Comparison of ENCODE assay signal across 8 mouse cellular contexts in genomic region chr13:111044328-111045002, GRCm38 (mm10).
DNase-seq lines count a peak whose midpoint lies in the region; ATAC-seq lines count a peak whose summit lies in the region.
"Had no signal": no experiment of that assay in that cellular context is flagged by ENCODE, and none has a peak within 500 bp of the region (broad histone marks: within the 10 kb centered on the region; RNA-seq: fewer than 3 reads in every experiment).

No protein-coding gene starts in this region.

- peak; percentile 55; the same call in 1 of the 2 replicates for ATAC-seq in lung, embryonic 15.5 days (ENCODE audit: borderline replicate concordance, extremely low read depth, low FRiP score, low TSS enrichment)
- ATAC-seq in heart, embryonic 16.5 days (replicated peaks; ENCODE audit: extremely low read depth, insufficient read depth, low FRiP score), result peak; percentile 80
- peak; percentile 75; the same call in 1 of the 2 replicates for ATAC-seq in stomach, embryonic 16.5 days (ENCODE audit: insufficient read depth, low FRiP score)

- peak overlapping the region; percentile 64 for H3K27ac ChIP-seq in lung, embryonic 15.5 days
- H3K27ac ChIP-seq in heart, embryonic 16.5 days (ENCODE audit: low read length), result no peak overlapping the region; the same call in 1 of the 2 replicates
- no peak overlapping the region for H3K27ac ChIP-seq in stomach, embryonic 16.5 days (ENCODE audit: low read length)

- WGBS in lung, embryonic 15.5 days, result 27% methylated on average over 10 of the region's 10 CpGs
- WGBS in heart, embryonic 16.5 days, result 22% methylated on average over 10 of the region's 10 CpGs
- 41% methylated on average over 10 of the region's 10 CpGs for WGBS in stomach, embryonic 16.5 days

- H3K4me1 ChIP-seq in lung, embryonic 15.5 days, result peaks cover 16% of the 10 kb centered on the region
- peaks cover 5% of the 10 kb centered on the region for H3K4me1 ChIP-seq in heart, embryonic 16.5 days (ENCODE audit: control insufficient read depth, insufficient read depth, low read length)
- peaks cover 14% of the 10 kb centered on the region; the same call in 1 of the 2 replicates for H3K4me1 ChIP-seq in stomach, embryonic 16.5 days (ENCODE audit: control insufficient read depth, insufficient read depth, low read length)

- no peaks in the 10 kb centered on the region for H3K27me3 ChIP-seq in lung, embryonic 15.5 days
- no peaks in the 10 kb centered on the region for H3K27me3 ChIP-seq in heart, embryonic 16.5 days (ENCODE audit: control insufficient read depth, insufficient read depth, low read length)
- no peaks in the 10 kb centered on the region for H3K27me3 ChIP-seq in stomach, embryonic 16.5 days (ENCODE audit: control insufficient read depth, insufficient read depth, low read length)

- H3K4me3 ChIP-seq in lung, embryonic 15.5 days, result no peak overlapping the region
- no peak overlapping the region for H3K4me3 ChIP-seq in heart, embryonic 16.5 days (ENCODE audit: low read length)
- H3K4me3 ChIP-seq in stomach, embryonic 16.5 days (replicated peaks; ENCODE audit: low read length), result no peak overlapping the region

- no peaks in the 10 kb centered on the region for H3K36me3 ChIP-seq in lung, embryonic 15.5 days
- H3K36me3 ChIP-seq in heart, embryonic 16.5 days (ENCODE audit: control insufficient read depth, insufficient read depth), result no peaks in the 10 kb centered on the region
- H3K36me3 ChIP-seq in stomach, embryonic 16.5 days (ENCODE audit: control insufficient read depth, insufficient read depth, low read length), result no peaks in the 10 kb centered on the region

- DNase-seq in lung, postnatal 14 days, result no peak
- peak; percentile 73 to 78 for DNase-seq in left cerebral cortex, postnatal 36 days (ENCODE audit: low spot score in 2 of 2)
- no peak for DNase-seq in gastrocnemius, adult 8-10 months (ENCODE audit: low spot score in 2 of 2)
- DNase-seq in urinary bladder, postnatal 25 days (ENCODE audit: low spot score), result no peak
- DNase-seq: adrenal gland, adult 2 months had no signal

- no peak overlapping the region for H3K9ac ChIP-seq in lung, embryonic 15.5 days
- no peak overlapping the region for H3K9ac ChIP-seq in heart, embryonic 16.5 days (ENCODE audit: low read length)
- H3K9ac ChIP-seq in stomach, embryonic 16.5 days (ENCODE audit: low read length), result no peak overlapping the region

- H3K9me3 ChIP-seq in lung, embryonic 15.5 days, result no peaks in the 10 kb centered on the region
- no peaks in the 10 kb centered on the region for H3K9me3 ChIP-seq in heart, embryonic 16.5 days (replicated peaks; ENCODE audit: control insufficient read depth, low read length)
- H3K9me3 ChIP-seq in stomach, embryonic 16.5 days (replicated peaks; ENCODE audit: control insufficient read depth, low read length), result no peaks in the 10 kb centered on the region

- intact Hi-C loops in left cerebral cortex, postnatal 36 days (cut with DNase I), result loop anchor here (2.0 to 10.0 kb wide), 3 partner anchors 52 to 650 kb away; partner anchors contain the start of gene Plk2

- H3K4me2 ChIP-seq in lung, embryonic 15.5 days, result no peak overlapping the region
- no peak overlapping the region; the same call in 1 of the 2 replicates for H3K4me2 ChIP-seq in heart, embryonic 16.5 days (ENCODE audit: low read depth, low read length)
- H3K4me2 ChIP-seq in stomach, embryonic 16.5 days (ENCODE audit: low read depth, low read length), result no peak overlapping the region

Comparison
In these comparisons a context has a peak if more than half of its experiments do, and no peak if none do; other contexts are left out.
1. DNase-seq: peak in left cerebral cortex, postnatal 36 days (2 of 2); none in lung, postnatal 14 days (single experiment), gastrocnemius, adult 8-10 months (0 of 2) and urinary bladder, postnatal 25 days (single experiment).
2. Peak in every context shown above with its lines, with median percentiles within 50 percentile points of each other: ATAC-seq.